Mouse (Mus musculus): Measurements from ENCODE around the gene Gcgr.

Gene Gcgr

DNA sequence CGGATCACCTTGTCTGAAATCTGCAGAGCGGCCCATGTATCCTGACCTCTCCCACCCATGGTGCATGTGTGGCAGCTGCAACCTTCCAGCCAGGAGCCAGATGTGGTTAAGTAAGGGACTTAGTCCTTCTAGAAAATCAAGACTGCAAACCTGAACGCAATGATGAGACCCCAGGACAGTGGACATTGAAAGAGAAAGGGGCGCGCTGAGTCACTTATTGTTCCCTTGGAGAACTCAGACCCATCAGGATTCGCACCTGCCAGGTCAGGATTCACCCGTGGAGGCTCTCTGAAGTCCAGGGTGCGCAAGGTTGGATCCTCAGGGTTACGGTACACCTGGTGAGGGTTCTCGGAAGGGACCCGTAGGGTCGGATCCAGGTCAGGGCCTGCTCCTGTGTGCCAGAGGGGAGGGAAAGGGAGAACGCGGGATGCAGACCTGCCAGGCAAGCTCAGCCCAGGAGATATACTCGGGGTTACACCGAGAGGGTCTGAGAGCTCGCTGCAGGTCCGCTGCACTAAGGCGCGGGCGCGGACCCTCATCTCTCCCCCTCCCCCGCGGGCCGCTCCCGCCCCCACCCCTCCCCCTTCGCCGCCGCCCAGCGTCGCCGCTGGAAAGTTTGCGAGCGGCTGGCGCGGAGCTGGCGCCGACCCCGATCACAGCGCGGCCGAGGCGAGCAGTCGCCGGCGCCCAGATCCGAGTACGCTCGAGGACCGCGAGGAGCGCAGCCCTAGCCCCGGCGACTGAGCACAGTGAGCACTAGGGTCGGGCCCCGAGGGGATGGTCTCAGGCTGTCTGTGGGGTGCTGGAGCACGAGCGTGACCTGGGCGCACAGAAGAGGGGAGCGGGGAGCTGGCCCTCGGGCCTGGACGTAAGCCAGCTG is at the start of gene Gcgr:
Gene Gcgr (plus strand): TSS at position 615 of the 880 bp plus-strand sequence.
- DNase-seq (ENCODE audit: low spot score in 2 of 2), result no peak

DNA sequence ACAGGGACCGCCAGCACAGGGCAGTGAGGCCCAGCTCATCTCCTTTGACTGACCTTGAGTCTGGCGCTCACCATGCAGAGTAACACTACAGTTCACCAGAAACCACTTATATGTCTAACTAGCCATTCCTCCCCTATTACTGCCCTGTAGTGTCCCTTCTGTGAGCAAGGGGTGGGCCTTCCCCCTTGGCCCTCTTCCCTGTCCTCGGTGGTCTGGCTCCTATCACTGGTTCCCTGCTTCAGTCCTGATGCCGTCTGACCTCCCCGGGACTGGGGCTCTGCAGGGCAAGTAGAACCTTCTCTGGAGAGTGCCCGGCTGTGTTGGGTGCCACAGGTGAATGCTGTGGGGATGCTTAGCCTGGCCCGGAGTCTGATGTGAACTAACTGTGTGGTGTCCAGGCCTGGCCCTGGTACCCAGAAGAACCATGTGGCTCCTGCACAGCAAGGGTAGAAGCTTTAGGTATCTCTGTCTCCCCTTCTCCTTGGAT is 47.0 kb upstream of the Gcgr start:
- DNase-seq (ENCODE audit: low spot score in 2 of 2), result no peak

DNA sequence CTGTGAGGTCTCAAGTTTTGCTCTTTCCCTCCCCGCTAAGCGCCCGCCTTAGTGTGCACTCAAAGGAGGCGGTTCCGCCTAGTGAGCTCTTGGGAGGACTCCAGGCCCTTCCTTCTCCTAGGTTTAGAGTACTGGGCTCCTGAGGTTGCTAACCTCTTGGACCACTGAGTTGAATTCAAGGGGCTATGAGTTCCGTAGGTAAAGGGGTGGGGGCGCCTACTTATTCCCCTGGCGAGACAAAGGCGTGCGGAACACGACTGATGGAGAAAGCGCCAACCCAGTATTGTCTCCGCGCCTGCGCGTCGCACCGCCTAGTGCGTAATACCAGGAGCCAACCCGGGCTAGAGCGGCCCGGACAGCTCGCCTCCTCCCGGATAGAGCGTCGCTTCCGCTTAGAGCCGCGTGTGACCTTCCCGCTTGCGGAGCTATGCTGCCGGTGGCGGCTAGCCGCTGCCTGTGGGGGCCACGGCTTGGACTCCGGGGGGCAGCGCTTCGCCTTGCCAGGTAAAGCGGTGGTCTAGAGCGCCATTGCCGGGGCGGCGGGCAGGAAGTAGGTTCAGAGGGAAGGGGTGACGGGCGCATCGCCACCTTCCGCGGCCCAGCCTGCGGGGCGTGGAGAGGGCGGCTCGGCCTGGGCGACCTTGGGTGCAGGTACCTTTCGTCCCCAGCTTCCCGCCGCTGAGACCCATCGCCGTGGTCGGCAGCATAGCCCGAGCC is 46.1 kb upstream of the Gcgr start, which contains the start of gene Mrpl12:
Gene Mrpl12 (plus strand): TSS at position 349 of the 717 bp plus-strand sequence.
- peak; percentile 90 to 91 for DNase-seq (ENCODE audit: low spot score in 2 of 2)

DNA sequence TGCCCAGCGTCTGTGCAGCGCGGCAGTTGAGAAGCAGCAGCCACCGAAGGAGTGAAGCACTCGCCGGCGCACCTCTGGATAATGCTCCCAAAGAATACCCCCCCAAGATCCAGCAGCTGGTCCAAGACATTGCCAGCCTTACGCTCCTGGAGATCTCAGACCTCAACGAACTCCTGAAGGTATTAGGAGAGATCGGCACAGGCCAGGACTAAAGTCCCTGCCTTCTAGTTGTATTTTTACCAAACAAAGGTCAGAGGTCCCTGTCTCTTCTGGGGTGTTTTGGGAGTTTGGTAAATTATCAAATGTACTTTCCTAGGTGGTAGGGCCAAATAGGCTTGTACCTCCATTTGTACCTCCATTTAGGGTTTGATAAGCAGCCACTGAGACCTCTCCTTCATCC is 45.2 kb upstream of the Gcgr start:
- DNase-seq (ENCODE audit: low spot score in 2 of 2), result no peak

DNA sequence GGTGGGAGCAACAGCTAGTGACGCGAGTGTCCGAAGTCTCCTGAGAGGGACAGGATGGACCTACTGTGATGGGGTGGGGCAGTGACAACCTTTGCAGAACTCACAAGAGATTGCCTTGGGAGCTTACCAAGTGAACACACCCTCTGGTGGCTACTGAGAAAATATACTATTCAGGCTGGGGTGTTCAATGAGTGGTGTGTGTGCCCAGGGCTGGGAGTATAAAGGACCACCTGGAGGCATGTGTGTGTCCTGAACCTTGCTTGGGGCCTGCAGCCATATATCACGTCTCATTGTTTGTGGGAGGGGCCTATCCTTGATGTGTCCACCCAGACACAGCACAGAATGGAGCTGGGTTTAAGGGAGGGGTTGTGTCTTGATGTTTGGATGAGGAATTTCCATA is 42.0 kb upstream of the Gcgr start:
- no peak for DNase-seq (ENCODE audit: low spot score in 2 of 2)

DNA sequence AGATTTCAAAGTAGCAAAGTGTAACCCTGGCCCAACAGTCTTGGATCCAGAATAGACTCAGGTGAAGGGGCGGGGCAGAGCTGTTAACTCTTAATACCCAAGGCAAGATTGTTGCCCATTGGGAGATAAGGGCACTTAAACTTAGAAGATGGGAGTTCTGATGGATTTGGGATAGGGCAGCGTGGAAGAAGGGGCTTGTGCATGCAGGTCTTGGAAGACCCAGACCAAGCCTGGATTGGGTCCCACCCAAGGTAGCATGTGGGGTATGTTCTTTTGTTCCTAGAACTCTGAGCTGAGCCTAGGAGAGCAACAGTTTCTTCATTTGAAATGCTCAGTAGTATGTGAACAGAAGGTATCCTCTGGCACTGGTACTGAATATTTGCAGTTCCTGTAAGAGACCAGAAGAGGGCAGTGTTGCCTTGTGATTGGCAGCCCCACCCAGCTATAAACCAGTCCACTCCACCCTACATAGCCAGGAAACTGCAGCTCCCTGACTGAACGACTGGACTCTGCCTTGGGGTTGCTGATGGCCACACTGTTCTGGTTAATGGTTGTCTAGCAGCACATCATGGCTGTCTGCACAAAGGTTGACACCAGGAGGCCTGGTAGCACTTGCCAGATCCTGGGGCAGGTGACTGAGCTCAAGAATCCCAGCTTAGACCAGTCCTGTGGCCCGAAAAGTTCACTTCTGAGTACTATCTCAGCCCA is 41.3 kb upstream of the Gcgr start:
- DNase-seq (ENCODE audit: low spot score in 2 of 2), result peak; percentile 74 to 75

DNA sequence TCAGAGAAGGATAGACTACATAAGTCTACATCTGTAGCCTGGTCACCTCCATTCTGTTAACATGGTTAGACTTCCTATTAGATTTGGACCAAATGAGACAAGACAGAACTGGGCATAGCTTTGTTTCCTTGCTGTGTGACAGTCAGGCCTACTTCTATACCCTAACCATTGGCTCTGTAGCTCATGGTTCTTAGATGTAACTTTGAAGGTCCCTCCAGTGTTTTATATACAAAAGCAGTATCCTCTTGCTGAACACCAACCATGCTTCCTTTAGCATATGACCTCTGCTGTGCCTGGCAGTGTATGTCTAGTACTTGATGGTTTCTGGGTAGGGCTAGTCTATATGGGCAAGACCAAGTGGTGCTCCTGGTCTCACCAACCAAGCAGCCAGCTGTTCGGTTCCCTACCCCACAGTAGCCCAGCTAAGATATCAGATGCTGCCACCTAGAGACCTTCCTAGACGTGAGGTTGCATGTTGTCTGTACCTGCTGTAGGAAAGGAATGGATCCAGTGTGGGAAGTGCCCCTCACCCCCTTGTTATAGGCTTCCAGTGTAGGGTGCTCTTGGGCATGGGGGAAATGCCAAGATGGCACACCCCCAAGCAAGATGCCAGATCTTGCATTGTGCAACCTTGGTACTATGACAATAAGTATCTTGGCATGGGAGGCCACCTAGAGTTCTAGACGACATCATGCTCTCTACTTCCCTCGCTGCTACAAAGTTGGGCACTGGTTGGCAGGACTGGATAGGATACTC is 40.0 kb upstream of the Gcgr start:
- DNase-seq (ENCODE audit: low spot score in 2 of 2), result no peak

DNA sequence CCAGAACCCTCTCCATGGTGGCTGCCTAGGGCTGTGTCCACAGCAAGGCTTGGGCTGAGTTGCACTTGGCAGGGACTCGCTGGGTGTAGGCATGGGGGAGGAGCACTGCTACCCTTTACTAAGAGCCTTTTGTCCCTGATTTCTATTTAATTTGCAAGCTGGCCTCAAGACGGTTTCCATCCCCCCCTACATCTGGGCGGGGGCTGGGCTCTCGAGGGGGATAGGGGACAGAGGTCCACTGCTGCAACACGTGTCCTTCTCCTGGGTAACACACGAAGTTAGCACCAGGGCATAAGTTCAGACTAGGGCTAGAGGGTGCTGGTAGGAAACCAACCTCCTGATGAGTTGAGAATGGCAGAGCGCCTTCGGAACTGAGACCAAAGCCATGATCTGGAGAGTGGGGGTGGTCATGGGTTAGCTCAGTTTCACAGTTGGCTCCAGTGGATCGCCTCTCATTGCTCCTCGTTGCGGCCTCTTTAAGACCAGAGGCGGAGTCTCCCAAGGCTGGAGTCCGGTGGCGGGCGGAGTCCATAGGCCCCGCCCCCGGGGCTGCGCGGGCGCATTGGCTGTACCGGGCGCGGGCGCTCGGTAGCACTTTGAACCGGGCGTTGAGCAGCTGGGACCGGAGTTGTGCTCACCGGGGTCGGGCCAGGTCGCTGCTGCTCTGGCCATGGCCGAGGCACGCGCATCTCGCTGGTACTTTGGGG is 39.0 kb upstream of the Gcgr start, which contains the start of gene Slc25a10:
Gene Slc25a10 (plus strand): TSS at position 524 of the 707 bp plus-strand sequence.
- peak; percentile 89 to 90 for DNase-seq (ENCODE audit: low spot score in 2 of 2)

DNA sequence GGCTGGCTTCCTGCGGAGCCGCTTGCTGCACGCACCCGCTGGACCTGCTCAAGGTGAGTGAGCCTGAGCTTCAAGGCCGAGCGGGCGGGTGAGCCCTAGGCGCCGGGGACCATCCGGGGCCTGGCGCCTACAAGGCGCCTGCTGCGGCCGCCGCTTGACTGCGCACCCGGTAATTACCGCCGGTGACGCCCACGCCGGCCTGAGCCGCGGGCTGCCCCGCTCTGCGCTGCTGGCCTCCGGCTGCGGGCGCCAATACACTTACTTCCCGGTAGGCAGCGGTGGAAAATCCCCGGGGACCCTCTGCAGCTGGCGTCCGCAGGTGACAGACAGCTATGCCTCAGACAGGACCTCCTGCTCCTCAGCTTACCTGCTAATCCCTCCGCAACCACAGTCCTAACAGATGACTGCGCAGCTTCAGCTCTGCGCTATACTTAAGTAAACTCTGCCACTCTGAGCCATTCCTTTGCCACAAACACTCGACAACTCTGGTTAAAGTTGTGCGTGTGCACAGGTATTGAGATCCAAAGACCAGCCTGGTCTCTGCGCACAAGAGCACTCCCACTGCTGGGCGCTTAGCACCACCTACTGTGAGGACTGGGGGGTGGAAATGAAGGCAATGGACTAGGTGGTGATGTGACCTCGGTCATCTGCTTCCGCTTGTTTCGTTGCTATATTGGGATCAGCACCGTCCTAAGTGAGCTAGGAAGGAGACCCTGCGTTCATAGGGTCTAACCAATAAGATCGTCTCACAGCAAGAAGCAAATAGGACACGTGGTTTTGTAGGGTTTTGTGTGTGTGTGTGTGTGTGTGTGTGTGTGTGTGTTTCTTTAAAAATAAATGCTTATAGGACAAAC is 38.2 kb upstream of the Gcgr start:
- DNase-seq (ENCODE audit: low spot score in 2 of 2), result peak; percentile 47 to 62

DNA sequence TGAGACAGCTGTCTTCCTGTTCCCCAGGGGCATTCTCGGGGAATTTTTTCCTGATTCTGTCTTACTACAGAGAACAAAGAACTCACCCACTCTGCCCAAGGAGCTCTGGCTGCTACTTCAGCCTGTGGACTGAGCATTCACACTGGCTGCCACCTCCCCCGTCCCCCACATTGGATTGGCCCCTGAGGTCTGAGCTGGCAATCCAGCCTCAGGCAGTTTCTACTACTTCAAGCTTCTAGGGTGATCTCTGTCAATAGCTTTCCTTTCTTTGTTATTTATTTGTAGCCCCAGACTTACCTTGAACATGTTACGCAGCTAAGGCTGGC is 37.7 kb upstream of the Gcgr start:
- no peak for DNase-seq (ENCODE audit: low spot score in 2 of 2)

DNA sequence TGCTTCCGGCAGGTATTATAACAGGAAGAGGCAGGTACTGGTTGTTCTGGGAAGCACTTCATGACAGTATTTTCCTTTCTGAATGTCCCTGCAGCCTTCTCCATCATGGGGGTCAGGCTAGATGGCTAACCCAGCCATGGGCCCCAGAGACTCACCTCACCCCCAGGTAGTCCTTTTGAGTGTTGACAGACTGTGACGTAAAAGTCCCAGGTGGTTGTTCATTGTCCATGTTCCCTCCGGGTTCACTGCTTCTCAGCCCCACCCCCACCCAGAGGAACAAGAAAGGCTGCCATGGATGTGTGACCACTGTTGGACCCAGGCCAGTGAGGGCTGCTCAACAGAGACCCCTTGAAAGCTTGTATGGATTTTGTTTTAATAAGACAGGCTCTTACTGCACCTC is 37.1 kb upstream of the Gcgr start:
- DNase-seq (ENCODE audit: low spot score in 2 of 2), result no peak

DNA sequence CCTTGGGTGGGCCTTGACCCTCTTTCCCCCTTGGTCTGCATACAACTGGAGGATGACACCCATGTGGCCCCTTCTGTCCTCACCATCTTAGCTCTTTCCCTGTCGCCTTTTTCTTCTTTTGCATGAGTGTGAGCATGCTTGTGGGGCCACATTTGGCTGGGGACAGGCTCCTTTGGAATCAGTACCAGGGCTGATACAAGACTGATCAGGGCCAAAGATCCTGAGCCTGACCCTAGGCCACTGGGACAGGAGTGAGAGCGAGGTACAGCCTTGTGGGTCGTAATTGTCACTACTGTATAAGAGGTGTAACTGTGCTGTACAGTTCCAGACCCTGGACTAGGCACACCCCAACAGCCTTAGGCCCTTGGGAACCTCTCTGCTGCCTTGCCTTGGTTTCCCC is 36.6 kb upstream of the Gcgr start:
- no peak for DNase-seq (ENCODE audit: low spot score in 2 of 2)

DNA sequence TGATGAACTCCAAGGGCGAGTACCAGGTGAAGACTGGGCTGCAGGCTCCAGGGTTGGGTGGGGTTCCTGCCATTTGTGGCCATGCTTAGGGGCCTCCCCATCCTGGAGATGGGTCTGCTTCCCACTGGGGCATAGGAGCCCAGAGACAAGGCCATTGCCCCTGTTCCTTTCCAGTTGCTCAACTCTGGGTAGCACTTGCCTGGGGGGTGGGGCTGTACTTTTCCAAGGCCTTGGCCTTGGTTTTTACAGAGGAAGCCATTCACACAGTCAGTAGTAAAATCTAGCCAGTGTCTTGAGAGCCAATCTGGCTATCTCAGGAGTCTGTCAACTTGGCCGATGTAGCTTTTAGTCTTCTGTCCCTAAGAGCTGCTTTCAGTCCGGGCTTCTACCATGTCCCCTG is 33.1 kb upstream of the Gcgr start:
- no peak for DNase-seq (ENCODE audit: low spot score in 2 of 2)

DNA sequence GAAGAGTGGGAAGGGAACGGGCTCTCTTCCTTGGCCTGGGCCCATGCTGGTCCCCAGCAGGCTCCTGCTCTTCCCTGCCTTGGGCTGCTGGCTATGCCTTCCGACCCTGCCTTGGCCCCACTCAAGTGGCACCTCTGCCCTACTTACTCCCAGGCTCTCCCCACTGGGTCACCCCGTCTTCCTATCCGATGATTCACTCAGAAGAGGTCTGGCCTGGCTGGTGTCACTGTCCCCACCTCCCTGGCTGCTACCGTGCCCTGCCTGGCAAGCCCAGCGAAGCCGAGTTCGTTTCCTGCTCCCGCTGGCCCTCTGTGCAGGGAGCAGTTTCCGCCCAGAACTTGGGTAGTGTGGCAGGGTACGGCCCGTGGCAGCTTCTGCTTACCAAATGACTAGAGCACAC is 32.3 kb upstream of the Gcgr start:
- no peak for DNase-seq (ENCODE audit: low spot score in 2 of 2)

DNA sequence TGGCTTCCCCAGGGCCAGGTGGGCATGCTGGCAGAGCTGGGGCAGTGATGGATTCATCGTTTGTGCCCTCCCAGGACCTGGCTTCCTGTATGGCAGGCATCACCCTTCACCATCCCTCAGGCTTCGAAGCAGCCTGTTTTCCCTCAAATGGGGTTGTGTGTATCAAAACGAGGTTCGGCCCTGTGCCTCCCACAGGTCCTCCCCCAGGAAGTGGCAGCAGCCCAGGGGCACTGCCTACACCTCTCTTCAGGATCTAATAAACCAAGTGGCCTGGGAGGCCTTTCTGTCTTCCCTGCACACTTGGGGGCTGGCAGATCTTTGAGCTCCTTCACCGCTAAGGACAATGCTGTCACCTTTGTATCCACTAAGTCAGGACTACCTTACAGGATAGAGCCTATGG is 31.6 kb upstream of the Gcgr start:
- no peak for DNase-seq (ENCODE audit: low spot score in 2 of 2)

DNA sequence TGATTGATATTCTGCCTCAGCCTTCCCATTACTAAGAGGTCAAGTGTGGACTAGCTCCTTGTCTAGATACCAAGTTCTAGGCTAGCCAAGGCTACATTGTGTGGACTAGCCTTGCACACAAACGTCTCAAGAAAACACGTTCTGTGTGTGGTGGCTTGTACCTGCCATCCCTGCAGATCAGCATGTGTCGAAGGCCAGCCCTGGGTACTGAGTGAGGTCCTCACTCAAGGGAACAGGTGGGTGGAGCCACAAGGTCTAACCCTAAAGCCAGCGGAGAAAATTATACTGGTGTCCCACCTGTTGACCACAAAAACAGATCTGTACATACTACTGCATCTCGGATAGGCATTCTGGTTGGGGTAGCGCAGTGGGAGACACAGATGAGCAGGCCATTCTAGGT is 30.6 kb upstream of the Gcgr start:
- DNase-seq (ENCODE audit: low spot score in 2 of 2), result no peak

DNA sequence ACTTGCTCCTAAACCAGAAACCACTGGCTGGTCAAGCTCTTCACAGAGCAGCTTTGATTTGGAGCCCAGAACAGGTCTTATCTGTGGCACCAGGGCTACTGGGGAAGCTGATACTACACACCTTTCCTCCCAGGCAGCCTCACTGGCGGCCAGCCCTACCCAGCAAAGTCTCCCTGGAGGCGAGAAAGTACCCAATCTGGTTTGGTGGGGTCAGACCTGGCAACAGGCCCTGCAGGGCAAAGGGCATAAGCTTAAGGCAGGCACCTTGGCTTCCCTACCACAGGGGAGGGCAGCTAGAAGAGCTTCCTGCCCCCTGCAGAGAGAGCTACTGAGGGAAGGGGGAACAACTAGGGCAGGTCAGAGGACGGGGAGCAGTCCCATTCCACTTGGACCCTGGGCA is 30.1 kb upstream of the Gcgr start:
- DNase-seq (ENCODE audit: low spot score in 2 of 2), result no peak

DNA sequence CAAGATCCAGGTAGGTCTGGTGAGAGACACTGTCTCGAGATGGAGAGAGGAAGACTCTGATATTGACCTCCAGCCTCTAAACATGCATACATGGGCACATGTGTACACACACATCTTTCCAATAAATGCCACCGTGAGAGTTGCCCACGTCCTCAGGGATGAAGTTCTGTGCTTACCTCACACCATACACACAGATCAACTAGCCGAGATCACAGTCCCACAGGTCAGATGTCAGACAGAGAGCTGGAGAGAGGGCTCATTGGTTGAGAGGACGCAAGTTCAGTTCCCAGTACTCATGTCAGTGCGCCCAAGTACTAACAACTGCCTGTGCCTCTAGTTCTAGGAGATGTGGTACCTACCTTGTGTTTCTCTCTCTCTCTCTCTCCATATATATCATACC is 29.5 kb upstream of the Gcgr start:
- no peak for DNase-seq (ENCODE audit: low spot score in 2 of 2)

DNA sequence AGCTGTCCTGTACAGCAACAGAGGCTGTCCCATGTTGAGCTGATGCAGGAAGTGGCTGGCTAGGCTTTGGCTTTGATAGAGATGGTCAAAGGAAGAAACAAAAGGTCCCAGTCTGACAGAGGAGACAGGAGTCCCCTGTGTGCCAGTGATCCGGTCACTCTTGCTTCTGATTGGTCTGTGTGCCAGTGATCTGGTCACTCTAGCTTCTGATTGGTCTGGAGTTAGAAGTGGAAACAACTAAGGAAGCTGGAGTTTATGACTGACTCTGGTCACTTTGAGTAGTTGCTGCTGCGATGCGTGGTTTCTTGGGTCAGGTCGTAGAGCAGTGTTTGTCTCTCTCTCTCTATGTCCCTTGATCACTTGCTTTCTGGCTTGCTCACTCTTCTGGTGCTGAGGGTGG is 28.8 kb upstream of the Gcgr start:
- no peak for DNase-seq (ENCODE audit: low spot score in 2 of 2)

DNA sequence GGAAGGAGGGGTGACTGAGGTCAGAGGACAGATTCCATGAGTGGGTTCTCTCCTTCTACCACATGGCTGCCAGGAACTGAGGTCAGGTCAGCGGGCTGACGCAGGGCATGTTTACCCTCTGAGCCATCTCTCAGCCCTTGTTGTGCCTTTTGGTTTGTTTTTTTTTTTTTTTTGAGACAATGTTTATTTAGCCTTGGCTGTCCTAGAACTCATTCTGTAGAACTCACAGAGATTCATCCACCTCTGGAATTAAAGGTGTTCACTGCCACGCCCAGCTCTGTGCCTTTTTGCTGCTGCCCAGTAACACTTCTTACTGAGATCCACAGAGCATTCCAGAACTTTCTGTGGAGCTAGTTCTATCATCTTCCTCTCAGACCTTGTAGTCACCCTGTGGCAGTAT is 24.8 kb upstream of the Gcgr start:
- DNase-seq (ENCODE audit: low spot score in 2 of 2), result no peak

Measured in heart, adult 9 months (tissue).